Mouse (Mus musculus): ENCODE data around the gene H2-DMa.

The H2-DMa gene

DNA sequence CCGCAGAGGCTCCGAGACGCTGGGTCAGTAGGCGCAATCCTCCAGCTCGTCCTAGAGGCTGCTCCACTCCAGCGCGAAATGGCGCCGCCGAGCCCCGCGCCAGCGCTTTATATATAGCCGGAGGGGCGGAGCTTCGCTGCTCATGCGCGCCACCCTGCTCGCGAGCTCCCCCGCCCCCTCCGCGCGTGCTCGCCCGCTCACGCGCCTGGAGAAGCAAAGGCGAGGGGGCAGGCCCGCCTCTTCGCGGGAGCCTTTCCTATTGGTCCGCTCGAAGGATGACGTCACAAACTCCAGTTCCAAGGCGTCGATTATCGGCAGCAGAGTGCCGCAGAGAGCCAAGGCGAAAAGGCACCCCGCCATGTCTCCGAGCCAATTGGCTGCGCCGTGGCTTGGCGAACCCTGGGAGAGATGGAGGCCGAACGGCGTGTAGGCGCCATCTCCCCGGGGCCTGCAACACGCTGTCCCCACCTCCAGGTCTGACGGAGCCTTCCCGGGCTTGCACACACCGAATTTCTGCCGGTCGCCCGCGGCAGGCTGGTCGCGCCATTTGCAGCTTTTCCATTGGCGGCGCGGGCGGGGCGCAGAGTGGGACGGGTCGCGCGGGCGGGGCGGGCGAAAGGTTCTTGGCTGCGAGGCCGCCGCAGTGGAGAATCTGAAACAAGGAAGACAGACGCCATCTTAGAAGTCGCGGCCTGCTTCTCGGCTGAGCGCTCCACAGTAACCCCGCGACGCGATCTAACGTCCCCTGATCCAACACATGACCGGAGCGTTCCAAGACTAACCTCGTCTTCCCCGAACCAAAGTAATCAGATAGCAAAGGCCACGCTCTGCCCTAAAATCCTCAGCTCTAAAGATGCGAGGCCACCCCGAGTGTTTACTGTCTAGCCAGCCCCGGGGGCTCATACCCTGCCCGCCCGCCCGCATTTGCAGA, at the start of gene H2-DMa:
Gene H2-DMa (plus strand): TSS at position 293 of the 931 bp plus-strand sequence.
- peak; percentile 99 for DNase-seq

DNA sequence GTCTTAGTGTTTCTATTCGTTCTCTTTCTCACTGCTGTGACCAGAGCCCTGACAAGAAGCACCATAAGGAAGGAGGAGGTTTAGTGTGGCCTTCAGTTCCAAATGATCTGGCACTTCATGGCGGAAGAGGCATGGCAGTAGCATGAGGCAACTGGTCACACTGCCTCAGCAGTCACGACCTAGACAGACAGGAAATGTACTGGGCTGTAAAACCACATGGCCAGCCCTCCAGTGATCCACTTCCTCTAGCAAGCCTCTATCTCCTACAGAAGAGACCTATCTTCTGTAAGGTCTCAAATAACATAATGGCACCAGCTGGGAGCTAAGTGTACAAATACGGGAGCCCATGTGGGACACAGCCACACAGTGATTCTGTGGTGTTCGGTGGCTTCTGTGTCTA, 47.2 kb upstream of the H2-DMa start:
- no peak for DNase-seq

DNA sequence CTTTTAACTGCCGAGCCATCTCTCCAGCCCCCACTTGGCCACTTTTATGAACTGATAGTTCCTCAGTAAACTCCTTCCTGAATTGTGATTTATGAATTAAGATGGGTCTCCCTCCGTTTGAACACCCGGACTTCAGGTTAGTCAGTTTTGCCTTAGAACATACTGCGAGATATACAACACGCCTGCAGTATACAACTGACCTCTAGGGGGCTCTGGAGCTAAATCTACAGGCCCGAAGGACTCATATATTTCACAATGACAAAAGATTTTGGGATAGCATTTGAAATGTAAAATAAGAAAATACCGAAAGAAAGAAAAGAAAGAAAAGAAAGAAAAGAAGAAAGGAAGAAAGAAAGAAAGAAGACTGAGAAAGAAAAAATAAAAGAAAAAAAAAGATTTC, 44.1 kb upstream of the H2-DMa start:
- DNase-seq: peak; percentile 81

DNA sequence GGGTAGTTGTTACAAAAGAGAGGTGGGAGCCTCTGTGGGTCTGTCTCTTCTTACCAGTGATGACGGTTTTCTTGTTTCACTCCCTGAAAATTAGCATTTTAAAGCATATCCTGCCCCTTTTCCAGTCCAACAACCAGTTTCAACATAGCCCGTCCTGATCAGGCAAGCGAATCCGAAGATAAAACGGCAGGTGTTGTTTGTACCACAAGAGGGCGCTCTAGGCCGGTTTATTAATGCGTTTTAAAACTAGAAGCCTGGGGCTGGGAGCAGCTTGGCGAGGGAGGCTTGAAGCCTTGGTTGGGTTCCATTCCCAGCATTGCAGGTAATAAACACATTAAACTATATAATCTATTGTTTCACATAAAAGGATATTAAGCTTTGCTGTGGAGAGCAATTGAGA, 41.8 kb upstream of the H2-DMa start:
- DNase-seq: peak; percentile 86

DNA sequence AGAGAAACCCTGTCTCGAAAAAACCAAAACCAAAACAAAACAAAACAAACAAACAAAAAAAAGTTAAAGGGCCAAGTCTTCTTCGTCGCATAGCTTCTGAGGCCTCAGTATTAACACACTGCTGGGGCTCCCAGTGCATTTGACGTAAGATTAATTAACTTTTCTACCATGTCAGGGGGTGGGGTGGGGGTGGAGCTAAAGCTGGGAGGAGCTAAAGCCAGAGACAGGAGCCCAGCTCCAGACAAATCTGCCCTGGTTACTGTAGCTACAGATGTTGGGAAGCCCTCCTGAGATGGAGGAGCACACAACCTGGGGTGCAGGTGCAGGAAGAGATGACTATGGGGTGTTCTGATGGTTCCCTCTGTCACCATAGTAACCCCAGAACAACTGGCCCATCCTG, 41.2 kb upstream of the H2-DMa start:
- DNase-seq: no peak

DNA sequence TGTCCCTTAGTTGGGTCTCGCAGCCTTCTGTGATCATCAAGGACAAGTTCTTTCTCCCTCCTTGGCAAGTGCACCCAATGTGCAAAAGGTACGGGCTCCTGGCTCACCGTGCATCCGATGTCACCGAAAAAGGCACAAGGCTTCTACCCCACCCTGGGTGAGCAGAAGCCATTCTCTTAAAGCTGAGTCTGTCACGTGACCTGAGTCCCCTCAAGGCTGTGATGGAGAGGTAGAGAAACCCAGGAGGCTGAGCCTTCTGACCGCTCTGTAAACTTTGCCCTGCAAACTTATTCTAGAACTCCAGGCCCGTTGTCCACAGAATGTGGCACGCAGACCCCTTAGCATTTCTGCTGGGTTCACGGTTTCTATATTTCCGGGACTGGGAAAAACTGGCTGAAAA, 40.3 kb upstream of the H2-DMa start:
- no peak for DNase-seq

DNA sequence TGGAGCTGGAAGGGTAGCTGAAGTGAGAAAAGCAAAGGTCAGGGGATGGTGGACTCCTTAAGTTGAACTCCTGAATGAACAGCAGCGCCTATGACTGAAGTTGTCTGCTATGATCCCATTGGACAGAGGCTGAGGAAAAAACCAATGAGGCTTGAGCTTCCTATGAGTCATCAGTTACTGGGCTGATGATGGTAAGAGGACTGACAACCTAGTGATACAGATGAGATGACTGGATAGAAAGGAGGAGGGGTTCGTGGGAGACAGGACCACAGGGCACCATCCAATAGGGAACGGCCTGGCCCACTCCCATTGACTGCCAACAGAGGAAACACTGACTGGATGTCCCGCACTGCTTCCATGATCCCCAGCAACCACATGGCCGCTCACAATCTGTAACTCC, 39.7 kb upstream of the H2-DMa start:
- DNase-seq: peak; percentile 72

DNA sequence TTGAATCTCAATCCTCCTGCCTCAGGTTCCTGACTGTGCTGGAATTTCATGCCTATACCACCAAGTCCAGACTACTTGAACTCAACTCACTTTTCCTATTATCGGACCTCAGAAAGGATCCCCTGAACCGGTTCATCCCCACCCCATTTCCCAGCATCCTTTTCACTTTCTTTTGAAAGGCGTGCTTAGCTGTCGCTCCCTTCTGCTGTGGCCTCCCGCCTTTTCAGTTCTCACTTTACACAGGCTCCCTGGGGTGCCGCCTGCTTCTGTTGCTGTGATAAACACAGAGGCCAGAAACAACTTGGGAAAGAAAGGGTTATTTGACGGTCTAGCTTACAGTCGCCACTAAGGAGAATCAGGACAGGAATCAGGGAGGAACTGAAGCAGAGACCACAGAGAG, 36.2 kb upstream of the H2-DMa start:
- DNase-seq: no peak

DNA sequence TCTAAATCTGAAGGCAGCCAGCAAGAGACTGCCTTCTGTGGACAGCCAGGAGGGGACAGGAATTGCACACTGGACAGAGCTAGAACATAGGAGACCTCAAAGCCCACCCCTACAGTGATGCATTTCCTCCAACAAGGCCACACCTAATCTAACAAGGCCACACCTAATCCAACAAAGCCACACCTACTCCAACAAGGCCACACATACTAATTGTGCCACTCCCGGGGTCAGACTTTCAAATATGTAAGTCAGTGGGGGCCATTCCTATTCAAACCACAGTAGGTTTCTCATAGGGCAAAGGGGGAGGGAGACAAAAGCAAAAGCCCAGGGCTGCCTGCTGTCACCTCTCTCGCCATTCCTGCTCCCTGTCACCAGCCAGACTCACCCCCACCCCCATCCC, 32.0 kb upstream of the H2-DMa start:
- DNase-seq: no peak

DNA sequence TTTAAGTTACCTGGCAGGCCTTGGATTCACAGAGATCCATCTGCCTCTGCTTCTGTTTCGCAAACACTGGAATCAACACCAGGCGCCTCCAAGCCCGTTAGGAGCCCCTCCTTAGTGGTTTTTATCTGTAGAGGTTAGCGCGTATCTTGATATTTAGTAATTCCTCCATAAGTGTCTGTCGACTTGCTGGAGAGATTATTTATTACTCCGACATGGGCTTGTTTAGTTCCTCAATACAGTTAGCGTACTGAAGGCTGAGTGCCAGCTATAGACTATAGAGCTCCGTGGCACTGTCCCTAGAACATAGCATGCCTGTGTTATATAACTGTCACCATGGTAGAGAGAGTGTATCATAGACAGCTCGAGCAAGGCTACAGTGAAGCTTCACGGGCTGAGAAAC, 31.2 kb upstream of the H2-DMa start:
- DNase-seq: no peak

DNA sequence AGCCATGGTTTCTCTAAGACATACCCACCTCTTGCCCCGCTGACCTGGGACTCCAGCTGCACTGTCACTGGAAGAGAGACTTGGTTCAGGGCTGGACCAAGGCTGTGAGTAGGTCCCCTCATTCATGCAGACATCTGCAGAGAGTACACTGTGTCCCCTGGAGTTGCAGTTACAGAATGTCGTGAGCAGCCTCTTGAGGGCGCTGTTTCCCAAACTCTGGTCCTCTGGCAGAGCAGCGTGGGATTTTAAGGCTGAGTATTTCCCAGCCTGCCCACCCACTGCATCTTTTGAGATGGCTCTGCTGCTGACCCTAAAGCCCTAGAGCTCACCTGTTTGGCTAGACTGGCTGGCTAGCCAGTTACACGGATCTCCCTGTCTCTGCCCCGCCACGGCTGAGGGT, 28.4 kb upstream of the H2-DMa start:
- peak; percentile 42 for DNase-seq

DNA sequence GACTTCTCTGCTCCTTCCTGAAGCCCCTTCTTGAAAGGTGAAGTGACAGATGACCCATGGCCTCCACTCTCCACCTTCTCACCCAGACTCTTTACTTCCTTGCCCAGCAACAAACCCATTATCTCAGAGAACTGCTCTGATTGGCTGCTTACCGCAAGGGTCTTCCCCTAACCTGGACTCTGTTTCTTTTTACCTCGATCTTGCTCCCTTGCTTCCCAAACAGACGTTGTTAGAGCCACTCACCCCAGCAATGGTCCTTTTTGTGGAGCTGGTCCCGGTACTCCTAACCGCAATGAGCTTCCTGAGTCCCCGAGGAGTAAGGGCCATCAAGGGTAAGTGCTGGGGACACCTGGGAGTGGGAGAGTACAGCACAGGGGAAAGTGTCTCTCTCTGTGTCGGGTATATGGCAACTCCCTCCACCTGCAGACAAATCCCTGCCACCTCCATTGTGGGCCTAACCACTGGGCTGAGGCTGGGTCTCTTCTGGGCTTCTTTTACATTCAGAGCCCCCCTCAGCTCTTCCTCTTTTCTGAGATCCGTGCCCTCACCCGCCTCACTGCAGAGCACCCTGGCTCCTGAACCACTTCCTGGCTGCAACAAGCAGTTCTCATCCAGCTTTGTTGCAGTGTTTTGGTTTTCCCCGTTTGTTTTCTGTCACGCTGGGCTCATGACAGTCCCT, 27.0 kb upstream of the H2-DMa start, which contains the start of gene H2-Oa:
Gene H2-Oa (plus strand): TSS at position 144 of the 679 bp plus-strand sequence.
- no peak for DNase-seq

DNA sequence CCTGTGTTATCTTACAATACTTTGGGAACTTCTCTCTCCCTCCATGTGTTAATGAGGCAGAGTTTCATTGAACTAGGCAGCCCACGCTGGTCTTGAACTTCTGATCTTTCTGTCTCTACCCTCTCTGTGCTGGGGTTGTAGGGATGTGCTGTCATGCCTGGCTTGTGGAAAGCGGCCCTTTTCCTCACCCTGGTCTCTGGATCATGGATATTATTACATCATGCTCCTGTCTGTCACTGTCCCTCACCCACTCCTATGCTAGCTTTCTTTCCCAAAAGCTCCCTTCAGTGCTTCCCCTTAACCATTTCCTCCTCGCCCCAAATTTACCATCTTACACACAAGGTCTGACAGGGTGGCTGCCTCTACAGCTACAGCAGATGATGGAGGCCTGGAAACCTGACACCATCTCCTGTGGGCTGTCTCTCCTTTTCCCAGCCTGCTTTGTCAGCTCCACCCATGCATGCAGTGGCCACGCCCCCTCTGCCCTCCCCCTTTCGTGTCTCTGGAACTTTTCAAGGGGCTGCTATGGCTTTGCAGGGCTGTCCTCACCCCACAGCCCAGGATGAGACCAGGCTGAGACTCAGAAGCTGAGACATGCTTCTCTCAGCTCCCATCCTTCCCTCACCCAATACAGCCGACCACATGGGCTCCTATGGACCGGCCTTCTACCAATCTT, 26.0 kb upstream of the H2-DMa start:
- DNase-seq: peak; percentile 59

DNA sequence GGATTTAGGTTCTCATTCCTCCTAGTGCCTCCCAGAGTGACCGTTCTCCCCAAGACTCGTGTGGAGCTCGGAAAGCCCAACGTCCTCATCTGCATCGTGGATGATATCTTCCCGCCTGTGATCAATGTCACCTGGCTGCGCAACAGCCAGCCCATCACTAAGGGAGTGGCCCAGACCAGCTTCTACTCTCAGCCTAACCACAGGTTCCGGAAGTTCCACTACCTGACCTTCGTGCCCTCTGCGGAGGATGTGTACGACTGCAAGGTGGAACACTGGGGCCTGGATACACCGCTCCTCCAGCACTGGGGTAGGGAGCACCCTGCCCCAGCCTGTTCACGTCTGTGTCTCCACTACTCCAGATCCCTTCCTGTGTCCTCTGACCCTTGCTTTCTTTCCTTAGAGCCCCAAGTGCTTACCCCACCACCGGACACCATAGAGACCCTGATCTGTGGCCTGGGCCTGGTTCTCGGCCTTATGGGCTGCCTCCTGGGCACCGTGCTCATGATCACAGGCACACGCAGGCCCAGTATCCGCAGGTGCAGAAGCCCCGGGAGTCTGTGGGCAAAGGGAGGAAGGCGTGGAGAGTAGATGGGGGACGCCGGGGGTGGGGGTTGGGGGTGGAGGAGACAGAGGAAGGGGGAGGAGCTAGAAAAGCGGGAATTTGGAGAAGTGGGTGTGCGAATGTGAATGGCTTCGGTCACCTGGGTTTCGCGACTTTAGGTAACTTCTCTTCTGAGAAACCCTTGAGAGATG, 24.9 kb upstream of the H2-DMa start:
- DNase-seq: no peak

DNA sequence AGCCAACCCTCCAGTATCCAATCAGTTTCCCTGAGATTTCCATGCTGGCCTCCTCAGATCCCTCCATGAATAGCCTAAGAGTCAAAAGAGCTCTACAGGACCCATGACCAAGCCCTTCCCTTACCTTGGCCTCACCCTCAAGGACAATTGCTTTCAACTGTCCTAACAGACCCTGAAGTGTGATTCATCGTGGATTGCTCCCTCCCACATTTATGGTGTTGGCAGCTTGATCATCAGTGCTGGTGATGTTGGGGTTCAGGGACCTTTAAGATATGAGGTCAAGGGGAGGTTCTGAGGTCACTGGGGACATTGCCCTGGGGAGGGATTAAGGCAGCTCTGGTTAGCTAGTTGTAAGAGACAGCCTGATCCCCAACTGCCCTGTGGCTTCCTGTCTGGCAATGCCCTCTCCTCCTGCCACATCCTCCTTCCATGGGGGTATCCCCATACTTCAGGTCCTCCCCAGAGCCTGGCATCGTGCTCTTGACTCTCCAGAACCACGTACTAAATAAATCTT, 22.8 kb upstream of the H2-DMa start:
- DNase-seq: no peak

DNA sequence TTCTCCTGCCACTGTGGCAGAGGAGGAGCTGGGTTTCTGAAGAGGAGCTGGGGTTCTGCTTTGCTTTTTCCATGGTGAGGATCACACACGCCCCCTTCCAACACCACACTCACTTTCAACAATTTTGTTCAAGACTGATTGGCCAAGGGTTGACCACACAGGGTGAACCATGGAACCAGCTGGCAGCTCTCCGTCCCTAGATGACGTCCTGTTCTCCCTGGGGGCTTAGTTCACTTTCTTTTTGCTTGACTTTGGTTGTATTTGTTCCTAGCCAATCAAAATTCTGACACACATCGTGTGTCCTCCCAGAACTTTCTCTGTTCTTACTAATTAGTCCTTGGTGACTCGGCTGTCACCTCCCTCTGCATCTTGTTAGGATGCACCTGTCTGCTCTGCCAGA, 22.1 kb upstream of the H2-DMa start:
- DNase-seq: no peak

DNA sequence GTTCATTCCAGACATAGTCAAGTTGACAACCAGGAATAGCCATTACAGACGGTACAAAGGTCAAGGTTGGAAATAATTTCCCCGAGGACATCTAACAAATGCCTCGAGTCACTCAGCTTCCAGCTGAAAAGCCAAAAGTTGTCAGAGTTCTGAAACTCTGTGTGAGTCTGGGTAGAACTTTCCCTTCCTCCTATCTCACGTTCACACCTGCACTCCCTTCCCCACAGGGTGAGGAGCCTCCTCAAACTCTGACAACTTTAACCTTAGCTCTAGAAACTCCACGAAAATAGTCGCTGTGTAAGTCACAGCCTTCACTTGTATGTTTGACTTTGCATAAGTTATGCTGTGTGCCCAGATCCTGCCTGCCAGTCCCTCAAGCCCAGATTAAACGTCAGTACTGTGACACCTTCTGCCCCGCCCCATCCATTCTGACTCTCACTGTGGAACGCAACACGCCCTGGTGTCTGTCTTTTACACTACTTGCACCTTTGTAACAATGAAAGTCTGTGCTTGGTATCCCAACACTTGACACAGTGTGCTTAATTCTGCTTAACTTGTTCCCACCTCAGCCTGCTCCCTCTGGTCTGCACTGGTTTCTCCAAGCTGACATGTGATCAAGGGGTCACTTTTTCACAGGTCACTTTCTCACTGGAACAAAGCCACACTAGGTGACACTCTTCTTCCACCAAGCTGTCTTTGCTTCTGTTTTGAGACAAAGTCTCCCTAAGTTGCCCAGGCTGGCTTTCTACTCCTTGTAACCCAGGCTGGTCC, 20.4 kb upstream of the H2-DMa start:
- peak; percentile 23 for DNase-seq

DNA sequence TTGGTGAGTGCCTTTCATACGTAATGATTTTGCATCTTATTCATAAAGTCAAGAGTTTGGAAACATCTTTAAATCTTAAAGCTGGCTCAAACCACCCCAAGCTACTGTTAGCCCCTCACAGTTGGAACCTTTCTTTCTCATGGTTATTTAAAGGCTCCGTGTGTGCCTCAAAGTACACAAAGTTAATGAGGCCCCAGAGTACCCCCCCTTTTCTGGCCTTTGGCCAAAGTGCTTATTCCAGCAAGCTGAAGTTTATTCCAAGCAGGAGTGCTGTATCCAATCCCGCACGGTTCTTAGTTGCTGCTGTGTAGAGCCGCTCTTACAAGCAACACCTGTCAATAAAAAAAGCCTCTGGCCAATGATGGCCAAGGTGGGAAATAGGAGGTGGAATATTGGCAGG, 19.8 kb upstream of the H2-DMa start:
- DNase-seq: peak; percentile 44

DNA sequence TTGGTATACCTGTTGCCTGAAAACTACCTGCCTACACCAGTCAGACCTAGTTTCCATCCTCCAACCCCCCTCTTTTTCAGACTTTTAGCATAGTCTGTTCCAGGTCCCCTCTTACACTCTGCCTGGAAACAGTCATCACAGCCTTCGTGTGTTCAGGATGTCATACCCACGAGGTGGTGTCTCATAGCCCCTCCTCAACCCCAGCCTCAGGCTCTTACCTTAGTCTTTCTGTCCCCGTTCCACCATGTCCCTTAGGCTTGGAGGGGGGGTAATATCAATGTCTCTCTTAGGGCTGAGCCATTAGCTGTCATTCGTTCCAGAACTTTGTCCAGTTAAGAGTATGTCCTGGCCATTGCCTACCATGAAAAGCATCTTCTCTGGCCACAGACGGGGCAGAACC, 18.2 kb upstream of the H2-DMa start:
- DNase-seq: no peak

DNA sequence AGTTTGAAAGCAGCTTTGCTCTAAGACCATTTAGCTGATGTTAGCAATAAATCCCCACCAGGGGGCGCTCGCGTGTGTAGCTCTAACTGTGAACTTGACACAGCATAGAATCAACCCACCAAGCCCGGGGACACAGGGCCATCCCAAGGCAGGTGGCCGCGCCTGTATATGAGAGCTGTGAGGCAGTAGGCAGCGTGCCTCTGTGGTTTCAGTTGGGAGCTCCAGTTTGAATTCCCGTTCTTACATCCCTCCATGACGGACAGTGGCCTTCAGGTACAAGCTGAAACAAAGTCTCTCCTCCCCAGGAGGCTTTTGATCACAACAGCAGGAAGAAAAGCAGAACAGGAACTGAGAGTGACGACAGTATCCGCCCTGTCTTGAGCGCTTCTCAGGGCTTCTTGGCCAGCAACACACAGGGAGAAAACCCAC, 17.7 kb upstream of the H2-DMa start:
- peak; percentile 95 for DNase-seq

DNA sequence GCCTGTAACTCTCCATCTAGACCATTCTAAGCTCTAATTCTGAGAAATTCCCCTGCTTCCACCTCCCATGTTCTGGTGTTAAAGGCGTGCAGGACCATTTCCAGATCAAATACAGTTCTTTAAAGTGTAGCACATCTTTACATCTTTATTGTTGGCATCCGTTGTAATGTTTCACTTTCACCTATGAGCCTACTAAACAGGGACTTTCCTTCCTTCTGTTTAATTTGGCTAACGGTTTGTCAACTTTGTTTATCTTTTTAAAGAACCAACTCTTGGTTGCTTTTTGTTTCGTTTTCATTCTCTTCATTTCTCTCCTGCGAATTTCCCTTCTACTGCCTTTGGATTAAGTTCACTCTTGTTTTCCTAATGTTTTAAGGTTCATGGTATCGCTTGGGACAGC, 16.5 kb upstream of the H2-DMa start:
- DNase-seq: no peak

DNA sequence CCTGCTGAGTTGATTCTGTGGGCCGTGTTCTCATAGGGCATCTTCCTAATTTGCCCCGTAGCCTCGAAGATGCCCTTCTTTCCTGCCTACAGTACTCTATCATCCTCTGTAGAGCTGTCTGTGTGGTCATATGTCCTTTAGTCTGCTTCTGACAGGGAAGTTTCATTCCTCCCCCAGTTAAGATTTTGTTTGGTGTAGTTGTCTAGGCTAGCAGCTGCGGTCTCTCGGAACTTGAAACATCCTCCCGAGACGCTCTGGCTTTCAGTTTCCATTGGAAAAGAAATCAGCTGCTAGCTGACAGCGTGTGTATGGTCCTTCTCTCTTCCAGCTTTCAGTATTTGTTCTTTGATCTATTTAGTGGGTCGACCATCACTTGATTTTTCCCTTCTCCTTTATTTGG, 14.5 kb upstream of the H2-DMa start:
- no peak for DNase-seq

Measured in lung, postnatal 10 days (tissue).